In the genomic region with DNA sequence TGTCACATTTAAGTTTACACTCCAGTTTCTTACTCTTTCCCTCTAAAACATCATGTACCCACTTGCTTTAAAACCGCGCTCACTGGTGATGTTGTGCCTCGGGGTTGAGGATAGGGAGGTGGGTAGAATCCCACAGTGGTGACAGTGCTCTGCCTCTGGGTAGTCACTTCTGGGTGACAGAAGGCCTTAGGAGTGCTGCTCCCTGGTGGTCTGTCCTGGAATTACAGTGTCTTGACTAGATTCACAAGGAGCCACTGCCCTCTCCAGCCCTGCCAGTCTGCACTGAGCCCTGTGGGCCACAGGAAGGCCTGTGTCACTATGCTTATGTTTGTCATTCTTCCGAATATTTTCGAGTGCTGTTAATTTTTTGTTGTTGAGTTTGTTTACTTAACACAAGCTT, we compare ENCODE assay signal across 8 mouse cellular contexts.
DNase-seq lines count a peak whose midpoint lies in the region; ATAC-seq and TF ChIP-seq lines count a peak whose summit lies in the region.

No protein-coding gene starts in this region.

- no peak for TF ChIP-seq POLR2A in CH12.LX (IDR thresholded peaks at IDR 0.05; ENCODE audit: low read depth, low read length)

- peak; percentile 54 for TF ChIP-seq RAD21 in CH12.LX (IDR thresholded peaks at IDR 0.05; ENCODE audit: low read depth, low read length)

- peaks cover 61 to 90% of the 10 kb centered on the region in 2 experiments for H3K36me3 ChIP-seq in CH12.LX (replicated peaks in 1 of 2; ENCODE audit: control insufficient read depth in 1 of 2, insufficient read depth in 1 of 2, low read length in 1 of 2)
- peaks cover 70% of the 10 kb centered on the region for H3K36me3 ChIP-seq in heart, embryonic 14.5 days (ENCODE audit: control insufficient read depth, insufficient read depth, low read length)
- peaks cover 50% of the 10 kb centered on the region for H3K36me3 ChIP-seq in liver, embryonic 13.5 days
- H3K36me3 ChIP-seq in neural tube, embryonic 11.5 days (ENCODE audit: control insufficient read depth, insufficient read depth, low read length): peaks cover 15% of the 10 kb centered on the region
- peaks cover 19% of the 10 kb centered on the region for H3K36me3 ChIP-seq in stomach, postnatal 0 days (ENCODE audit: control insufficient read depth, insufficient read depth, low read length)

- H3K27ac ChIP-seq in CH12.LX (ENCODE audit: insufficient read depth, low read depth): no peak overlapping the region
- H3K27ac ChIP-seq in heart, embryonic 14.5 days (replicated peaks in 1 of 2; ENCODE audit: control insufficient read depth in 1 of 2, insufficient read depth in 1 of 2, low read depth in 2 of 2, low read length in 2 of 2): no peak overlapping the region
- no peak overlapping the region for H3K27ac ChIP-seq in liver, embryonic 13.5 days
- no peak overlapping the region for H3K27ac ChIP-seq in neural tube, embryonic 11.5 days (ENCODE audit: low read depth, low read length)
- no peak overlapping the region for H3K27ac ChIP-seq in stomach, postnatal 0 days (replicated peaks)

- TF ChIP-seq EP300 in CH12.LX (IDR thresholded peaks at IDR 0.05; ENCODE audit: low read length): no peak
- no peak for TF ChIP-seq EP300 in stomach, postnatal 0 days (optimal IDR thresholded peaks at IDR 0.05)

- peak; percentile 82 for DNase-seq in CH12.LX (ENCODE audit: extremely low read depth)
- peak; percentile 62 for DNase-seq in c-Kit-negative CD71-positive TER-119-positive erythroid progenitor cells, embryonic 14.5 days (ENCODE audit: low read depth, low spot score)
- peak; percentile 50 for DNase-seq in fibroblast of lung, adult 2 months (ENCODE audit: low read depth)
- DNase-seq in kidney, postnatal 10 days: peak; percentile 89
- DNase-seq in liver, embryonic 13.5 days: peak; percentile 56
- peak; percentile 68 for DNase-seq in neural tube, embryonic 11.5 days (ENCODE audit: low spot score)
- peak; percentile 75 for DNase-seq in stomach, postnatal 0 days (ENCODE audit: low spot score)

- H3K79me2 ChIP-seq in CH12.LX (replicated peaks; ENCODE audit: control insufficient read depth, extremely low read depth, insufficient read depth, poor library complexity, severe bottlenecking): 0 out of 2 replicates have a peak, but pooled peaks cover 3% of the 10 kb centered on the region

- no peaks in the 10 kb centered on the region for H3K27me3 ChIP-seq in CH12.LX (replicated peaks)
- H3K27me3 ChIP-seq in heart, embryonic 14.5 days (ENCODE audit: control insufficient read depth, insufficient read depth, low read length): no peaks in the 10 kb centered on the region
- no peaks in the 10 kb centered on the region for H3K27me3 ChIP-seq in liver, embryonic 13.5 days
- no peaks in the 10 kb centered on the region for H3K27me3 ChIP-seq in neural tube, embryonic 11.5 days (ENCODE audit: control insufficient read depth, insufficient read depth, low read length)
- H3K27me3 ChIP-seq in stomach, postnatal 0 days (ENCODE audit: control insufficient read depth, insufficient read depth, low read length): no peaks in the 10 kb centered on the region

- peak; percentile 51; the same call in 1 of the 2 replicates for ATAC-seq in heart, embryonic 14.5 days (ENCODE audit: insufficient number of reproducible peaks, insufficient read depth, low FRiP score, low read depth)
- ATAC-seq in liver, embryonic 13.5 days (ENCODE audit: low read depth): peak; percentile 72
- peak; percentile 63 for ATAC-seq in neural tube, embryonic 11.5 days (ENCODE audit: insufficient read depth, low FRiP score, low TSS enrichment)
- peak; percentile 65 for ATAC-seq in stomach, postnatal 0 days (ENCODE audit: low FRiP score, low TSS enrichment)

- no peak overlapping the region for H3K4me3 ChIP-seq in CH12.LX (replicated peaks in 1 of 3; ENCODE audit: low read depth in 2 of 3, low read length in 2 of 3, poor library complexity in 1 of 3)
- no peak overlapping the region for H3K4me3 ChIP-seq in heart, embryonic 14.5 days (ENCODE audit: control insufficient read depth in 1 of 2, insufficient read depth in 1 of 2, low read depth in 1 of 2, low read length in 2 of 2)
- no peak overlapping the region for H3K4me3 ChIP-seq in liver, embryonic 13.5 days (replicated peaks)
- H3K4me3 ChIP-seq in neural tube, embryonic 11.5 days (ENCODE audit: low read depth, low read length): no peak overlapping the region
- no peak overlapping the region for H3K4me3 ChIP-seq in stomach, postnatal 0 days (ENCODE audit: low read depth, low read length)

- 55% methylated on average over 5 of the region's 5 CpGs for WGBS in heart, embryonic 14.5 days
- WGBS in liver, embryonic 13.5 days (ENCODE audit: insufficient replicate concordance): 57% methylated on average over 5 of the region's 5 CpGs
- 81% methylated on average over 5 of the region's 5 CpGs for WGBS in neural tube, embryonic 11.5 days
- WGBS in stomach, postnatal 0 days: 79% methylated on average over 5 of the region's 5 CpGs

- dilution Hi-C loops in CH12.LX (cut with MboI; ENCODE audit: extremely low pct_ligation_motif_present, extremely low pct_unique_long_range_greater_than_20kb, low sequenced_read_pairs): no loop called here

- peak; percentile 79 to 81 for TF ChIP-seq CTCF in CH12.LX (conservative IDR thresholded peaks at IDR 0.05 in 1 of 2, IDR thresholded peaks at IDR 0.05 in 1 of 2; ENCODE audit: low read depth in 2 of 2, low read length in 2 of 2)
- TF ChIP-seq CTCF in stomach, postnatal 0 days (IDR thresholded peaks at IDR 0.05; ENCODE audit: low read depth): peak; percentile 89

- no peaks in the 10 kb centered on the region for H3K9me3 ChIP-seq in CH12.LX (replicated peaks; ENCODE audit: low read length)
- H3K9me3 ChIP-seq in heart, embryonic 14.5 days (ENCODE audit: control insufficient read depth, low read length): no peaks in the 10 kb centered on the region
- no peaks in the 10 kb centered on the region for H3K9me3 ChIP-seq in liver, embryonic 13.5 days (replicated peaks)
- no peaks in the 10 kb centered on the region for H3K9me3 ChIP-seq in neural tube, embryonic 11.5 days (ENCODE audit: control insufficient read depth, low read length)
- H3K9me3 ChIP-seq in stomach, postnatal 0 days (ENCODE audit: control insufficient read depth, low read length): no peaks in the 10 kb centered on the region

- in situ Hi-C loops in CH12.LX (cut with MboI; ENCODE audit: low pct_ligation_motif_present, low pct_unique_long_range_greater_than_20kb, low sequenced_read_pairs): loop anchor here (10.0 kb wide), 1 partner anchor 134 kb away; no protein-coding TSS in a partner anchor

- no peak overlapping the region for H3K4me2 ChIP-seq in CH12.LX (ENCODE audit: insufficient read depth, low read depth, poor library complexity, severe bottlenecking)
- no peak overlapping the region for H3K4me2 ChIP-seq in heart, embryonic 14.5 days (ENCODE audit: low read length)
- no peak overlapping the region for H3K4me2 ChIP-seq in liver, embryonic 13.5 days
- H3K4me2 ChIP-seq in neural tube, embryonic 11.5 days (ENCODE audit: low read depth): no peak overlapping the region
- no peak overlapping the region for H3K4me2 ChIP-seq in stomach, postnatal 0 days (replicated peaks; ENCODE audit: low read depth)

- no peaks in the 10 kb centered on the region for H3K4me1 ChIP-seq in CH12.LX (ENCODE audit: control insufficient read depth in 1 of 2, insufficient read depth in 2 of 2)
- peaks cover 2 to 13% of the 10 kb centered on the region in 2 experiments; a peak in 2 of 4 replicates for H3K4me1 ChIP-seq in heart, embryonic 14.5 days (ENCODE audit: control insufficient read depth in 2 of 2, insufficient read depth in 2 of 2, low read length in 2 of 2)
- peaks cover 6% of the 10 kb centered on the region; the same call in 1 of the 2 replicates for H3K4me1 ChIP-seq in liver, embryonic 13.5 days (replicated peaks)
- H3K4me1 ChIP-seq in neural tube, embryonic 11.5 days (ENCODE audit: control insufficient read depth, insufficient read depth, low read length): no peaks in the 10 kb centered on the region
- H3K4me1 ChIP-seq in stomach, postnatal 0 days (replicated peaks; ENCODE audit: control insufficient read depth, insufficient read depth): no peaks in the 10 kb centered on the region

- H3K9ac ChIP-seq in CH12.LX (ENCODE audit: insufficient read depth, low read depth): no peak overlapping the region
- no peak overlapping the region for H3K9ac ChIP-seq in heart, embryonic 14.5 days (ENCODE audit: low read length)
- no peak overlapping the region for H3K9ac ChIP-seq in liver, embryonic 13.5 days
- H3K9ac ChIP-seq in neural tube, embryonic 11.5 days (ENCODE audit: low read length): no peak overlapping the region
- H3K9ac ChIP-seq in stomach, postnatal 0 days (ENCODE audit: low read length): no peak overlapping the region

TF ChIP-seq in CH12.LX, 34 proteins besides CTCF, POLR2A, EP300 and RAD21:
- TF ChIP-seq ZC3H11A (IDR thresholded peaks at IDR 0.05; ENCODE audit: low read depth, low read length) (no peak), SMC3 (IDR thresholded peaks at IDR 0.05; ENCODE audit: low read depth, low read length) (peak; percentile 73)
